Mouse (Mus musculus): Measurements from ENCODE around the gene Pou6f1. TPM values are rescaled to one million over a fixed set of nuclear protein-coding genes. Genes with fewer than 3 reads are reported as not detected.
A peak's percentile ranks its signal among the peaks of the same experiment; 100 is the strongest.
"Not testable (repeated sequence)": the region's sequence is repeated elsewhere in the genome, so short reads cannot be mapped to it uniquely, and the experiment has no call there.

Pou6f1 gene
- polyA plus RNA-seq, 2 experiments from 2014 or later, result 13.3 to 17.4 TPM

GRCm38 (mm10) chr15:100574378-100574777 lies 25.4 kb downstream of the Pou6f1 start:
- no peak for ATAC-seq

DNA sequence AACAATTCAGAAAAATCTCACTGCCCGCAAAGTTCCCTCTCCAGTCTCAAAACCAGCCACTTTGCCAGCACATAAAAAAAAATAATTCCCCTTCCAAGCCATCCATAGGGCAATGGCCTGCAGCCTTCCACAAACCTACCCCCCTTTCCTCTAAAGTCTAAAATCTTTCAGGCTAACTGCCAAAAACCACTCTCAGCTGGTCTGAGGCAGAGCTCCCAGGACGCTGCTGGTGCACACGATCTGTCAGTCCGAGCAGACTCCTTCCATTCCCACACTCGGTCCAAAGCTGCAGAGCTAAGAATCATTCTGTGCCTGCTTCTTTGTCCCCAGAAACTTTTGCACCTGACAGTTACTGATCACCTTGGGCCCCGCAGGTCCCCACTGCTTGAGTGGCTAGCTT lies 25.8 kb downstream of the Pou6f1 start:
- no peak for ATAC-seq

GRCm38 (mm10) chr15:100569239-100569638 lies 30.5 kb downstream of the Pou6f1 start:
- no peak for ATAC-seq

- ATAC-seq, result no peak
These were observed 33.3 kb downstream of the Pou6f1 start for GRCm38 (mm10) chr15:100566531-100566930.

GRCm38 (mm10) chr15:100557705-100558433 lies 41.9 kb downstream of the Pou6f1 start:
- no peak for ATAC-seq

- no peak for ATAC-seq
These were observed 43.4 kb downstream of the Pou6f1 start for GRCm38 (mm10) chr15:100556378-100556777.

GRCm38 (mm10) chr15:100555965-100556364 lies 43.8 kb downstream of the Pou6f1 start:
- no peak for ATAC-seq

GRCm38 (mm10) chr15:100551326-100552307 lies 48.2 kb downstream of the Pou6f1 start, which contains the start of gene Tfcp2:
Tfcp2 (minus strand) TSS chr15:100552008.
- ATAC-seq, result peak; percentile 100

GRCm38 (mm10) chr15:100550280-100550679 lies 49.5 kb downstream of the Pou6f1 start:
- ATAC-seq, result no peak

GRCm38 (mm10) chr15:100543651-100544030 lies 56.1 kb downstream of the Pou6f1 start:
- ATAC-seq, result not testable (repeated sequence)

DNA sequence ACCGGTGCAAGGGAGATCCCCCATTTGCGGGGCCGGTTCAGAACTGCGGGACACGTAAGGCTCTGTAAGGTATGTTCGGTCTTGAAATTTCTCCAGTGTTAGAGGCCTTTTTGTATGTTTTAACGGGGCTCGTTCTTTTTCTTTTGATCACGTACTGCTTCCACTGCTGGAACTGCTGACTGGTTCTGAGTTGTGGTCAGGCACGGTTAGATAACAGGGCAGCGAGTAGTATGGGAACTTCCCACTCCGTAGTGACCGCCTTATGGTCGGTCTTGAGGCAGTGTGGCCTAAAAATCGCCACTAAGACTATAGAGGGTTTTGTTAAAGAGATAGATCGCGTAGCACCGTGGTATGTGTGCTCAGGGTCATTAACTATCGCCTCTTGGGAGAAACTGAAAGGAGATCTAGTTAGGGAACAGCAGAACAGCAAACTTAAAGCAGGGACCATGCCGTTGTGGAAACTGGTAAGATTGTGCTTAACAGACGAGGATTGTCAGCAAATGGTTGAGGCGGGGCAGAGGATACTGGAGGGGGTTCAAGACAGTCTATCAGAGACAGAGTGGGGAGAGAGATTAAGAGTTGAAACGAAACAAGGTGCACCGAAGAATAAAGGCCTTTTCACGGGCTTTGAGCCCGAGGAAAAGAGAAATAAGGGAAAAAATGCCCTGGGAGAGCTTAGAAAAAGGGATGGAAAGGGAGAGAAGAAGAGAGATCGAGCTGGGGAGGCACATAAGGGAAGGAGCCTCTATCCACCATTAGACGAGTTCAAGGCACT lies 56.7 kb downstream of the Pou6f1 start:
- not testable (repeated sequence) for ATAC-seq

- ATAC-seq, result no peak
These were observed 58.4 kb downstream of the Pou6f1 start for GRCm38 (mm10) chr15:100541426-100541825.

DNA sequence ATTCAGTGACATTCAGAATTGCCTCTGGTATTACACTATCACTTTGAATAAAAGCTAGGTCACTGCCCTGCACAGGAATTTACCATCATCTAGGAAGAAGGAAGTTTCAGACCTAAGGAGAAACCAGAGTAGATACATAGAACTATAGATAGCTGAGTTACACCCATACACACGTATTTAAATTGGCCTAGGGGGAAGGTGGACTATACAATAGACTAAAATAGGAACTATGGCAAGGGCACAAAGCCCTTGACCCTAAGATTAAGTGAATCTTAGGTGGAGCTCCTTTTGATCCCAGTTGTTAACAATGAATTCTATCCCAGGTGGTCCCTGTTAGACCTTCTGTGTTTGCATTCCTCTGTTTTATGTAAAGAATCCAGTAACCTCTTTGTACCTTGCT lies 58.8 kb downstream of the Pou6f1 start:
- ATAC-seq, result not testable (repeated sequence)

GRCm38 (mm10) chr15:100539411-100539810 lies 60.4 kb downstream of the Pou6f1 start:
- ATAC-seq, result no peak

- ATAC-seq, result peak; percentile 43
These were observed 61.9 kb downstream of the Pou6f1 start for GRCm38 (mm10) chr15:100537913-100538312.

DNA sequence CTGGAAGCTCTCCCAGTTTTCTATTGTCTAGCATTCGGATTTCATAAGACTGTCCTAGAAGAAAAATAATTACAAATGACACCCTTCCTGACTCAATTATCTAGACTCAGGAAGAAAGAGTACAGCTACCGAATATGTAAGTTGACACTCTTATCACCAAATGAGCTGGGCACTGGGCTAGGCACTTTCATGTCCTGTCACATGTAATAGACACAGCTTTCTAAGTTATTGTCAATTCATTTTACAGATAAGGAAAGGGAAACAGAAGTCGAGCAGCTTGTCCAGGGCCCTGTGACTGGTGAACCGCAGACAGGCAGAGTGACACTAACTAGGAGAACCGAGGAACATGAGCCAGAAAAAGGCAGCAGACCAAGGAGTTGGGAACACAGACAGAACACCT lies 71.9 kb downstream of the Pou6f1 start:
- ATAC-seq, result no peak

GRCm38 (mm10) chr15:100525405-100525804 lies 74.4 kb downstream of the Pou6f1 start:
- no peak for ATAC-seq

Other genes starting within 250 kb of the Pou6f1 start
- not detected for gene Methig1, start 246.8 kb downstream of the Pou6f1 start, polyA plus RNA-seq (2017; shearing (Covaris generic))
- gene Mettl7a2, start 246.8 kb downstream of the Pou6f1 start, polyA plus RNA-seq (2017; shearing (Covaris generic)), result not detected
- not detected for gene Higd1c, start 235.4 kb downstream of the Pou6f1 start, polyA plus RNA-seq (2017; shearing (Covaris generic))
- not detected for gene Gm5475, start 177.8 kb downstream of the Pou6f1 start, polyA plus RNA-seq (2017; shearing (Covaris generic))
- 10 to 100 TPM; 31.4 to 39.1 TPM for gene Slc11a2, start 174.9 kb downstream of the Pou6f1 start, polyA plus RNA-seq (2017; shearing (Covaris generic))
- 10 to 100 TPM; 52.3 to 82.7 TPM for gene Letmd1, start 131.0 kb downstream of the Pou6f1 start, polyA plus RNA-seq (2017; shearing (Covaris generic))
- 1 to 10 TPM; 1.8 to 2.5 TPM for gene Csrnp2, start 104.5 kb downstream of the Pou6f1 start, polyA plus RNA-seq (2017; shearing (Covaris generic))
- 1 to 10 TPM; 6.0 to 6.8 TPM for gene Tfcp2, start 48.0 kb downstream of the Pou6f1 start, polyA plus RNA-seq (2017; shearing (Covaris generic))
- 100 to 1,000 TPM; 682 to 766 TPM for gene Dazap2, start 15.4 kb upstream of the Pou6f1 start, polyA plus RNA-seq (2017; shearing (Covaris generic))
- not detected for gene Smagp, start 37.0 kb upstream of the Pou6f1 start, polyA plus RNA-seq (2017; shearing (Covaris generic))
- 100 to 1,000 TPM; 283 to 390 TPM for gene Bin2, start 69.6 kb upstream of the Pou6f1 start, polyA plus RNA-seq (2017; shearing (Covaris generic))
- gene Cela1, start 87.9 kb upstream of the Pou6f1 start, polyA plus RNA-seq (2017; shearing (Covaris generic)), result 10 to 100 TPM in 1 of 2 experiments, 1 to 10 TPM in 1; 5.7 to 10.5 TPM
- 100 to 1,000 TPM in 1 of 2 experiments, 10 to 100 TPM in 1; 63.9 to 105 TPM for gene Galnt6, start 129.4 kb upstream of the Pou6f1 start, polyA plus RNA-seq (2017; shearing (Covaris generic))
- 1 to 10 TPM; 5.7 to 7.7 TPM for gene Slc4a8, start 161.8 kb upstream of the Pou6f1 start, polyA plus RNA-seq (2017; shearing (Covaris generic))